Mouse (Mus musculus): ENCODE measurements at regions not wholly inside any gene's neighbourhood (a gene's known extent, or its start where the extent isn't known, plus 50 kb on each side); places are given as distances from the start of the nearest gene placed in this dataset.

- Histone ChIP-seq H3K4me2 (no peak overlapping the region), H3K36me3 (ENCODE audit: poor library complexity, severe bottlenecking) (no peaks in the 10 kb centered on the region), H3K9me3 (replicated peaks) (no peaks in the 10 kb centered on the region), H3K4me3 (no peak overlapping the region), H3K27ac (peak overlapping the region; percentile 6; the same call in 1 of the 2 replicates), H3K9ac (no peak overlapping the region), H3K4me1 (peaks cover 4% of the 10 kb centered on the region; the same call in 1 of the 2 replicates), H3K27me3 (no peaks in the 10 kb centered on the region)
- ATAC-seq = peak; percentile 75
- 53% methylated on average over 11 of the region's 11 CpGs for WGBS
Measured at GRCm38 (mm10) chr12:35313191-35313925, 221.5 kb downstream of the Ahr start.

GRCm38 (mm10) chr12:35308537-35308936 lies 226.3 kb downstream of the Ahr start:
- Histone ChIP-seq H3K9me3 (replicated peaks) (no peaks in the 10 kb centered on the region), H3K27ac (no peak overlapping the region), H3K4me3 (no peak overlapping the region), H3K27me3 (no peaks in the 10 kb centered on the region), H3K4me1 (0 out of 2 replicates have a peak, but pooled peaks cover under 1% of the 10 kb centered on the region), H3K9ac (no peak overlapping the region), H3K4me2 (no peak overlapping the region), H3K36me3 (ENCODE audit: poor library complexity, severe bottlenecking) (no peaks in the 10 kb centered on the region)
- no peak for ATAC-seq

DNA sequence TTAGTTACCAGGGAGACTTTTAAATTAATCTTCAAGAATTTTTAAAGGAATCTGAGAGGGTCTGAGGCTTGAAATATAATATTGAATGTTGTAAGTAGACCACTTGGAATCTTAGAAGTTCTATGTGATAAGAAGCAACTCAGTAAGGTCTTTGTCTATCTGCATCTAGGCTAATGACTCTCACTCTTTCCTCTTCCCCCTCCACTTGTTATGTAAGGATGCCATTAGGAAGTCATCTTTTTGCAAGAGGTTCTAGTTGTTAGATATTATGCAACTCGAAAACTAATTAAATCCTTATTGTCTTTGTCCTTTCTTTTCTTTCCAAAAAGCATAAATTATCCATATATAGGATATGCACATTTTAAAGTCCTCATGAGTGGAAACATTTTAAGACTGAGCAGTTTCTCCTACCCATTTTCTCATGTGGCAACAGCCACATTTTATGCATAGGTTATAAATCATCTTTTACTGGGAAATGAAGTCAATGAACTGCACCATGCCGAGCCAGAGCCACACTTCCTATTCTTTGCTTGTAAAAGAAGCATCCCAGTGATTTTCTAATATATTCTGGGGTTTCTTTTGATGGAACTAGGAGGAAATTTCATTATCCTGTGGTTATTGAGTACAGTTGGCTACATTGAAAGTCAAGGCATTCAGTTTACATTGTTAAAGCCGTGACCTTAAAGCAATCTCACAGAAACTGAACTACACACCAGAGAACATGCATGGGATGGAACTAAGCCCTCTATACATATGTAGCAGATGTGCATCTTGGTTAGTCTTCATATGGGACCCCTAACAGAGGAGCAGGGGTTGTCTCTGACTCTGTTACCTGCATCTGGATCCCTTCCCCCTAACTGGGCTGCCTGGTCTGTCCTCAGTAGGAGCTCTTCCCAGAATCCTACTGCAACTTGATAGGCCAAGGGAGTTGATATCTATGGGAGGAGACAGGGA lies 230.8 kb downstream of the Ahr start:
- Histone ChIP-seq H3K27me3 (no peaks in the 10 kb centered on the region), H3K9me3 (replicated peaks) (no peaks in the 10 kb centered on the region), H3K4me1 (no peaks in the 10 kb centered on the region), H3K27ac (no peak overlapping the region), H3K4me2 (no peak overlapping the region), H3K9ac (no peak overlapping the region), H3K4me3 (no peak overlapping the region), H3K36me3 (ENCODE audit: poor library complexity, severe bottlenecking) (no peaks in the 10 kb centered on the region)
- WGBS = 79% methylated on average over 3 of the region's 3 CpGs
- ATAC-seq = no peak

- no peaks in the 10 kb centered on the region for H3K27me3 ChIP-seq
- no peak for ATAC-seq
- H3K4me2 ChIP-seq = no peak overlapping the region
- H3K9me3 ChIP-seq (replicated peaks) = no peaks in the 10 kb centered on the region
- H3K27ac ChIP-seq = no peak overlapping the region
- H3K4me1 ChIP-seq = no peaks in the 10 kb centered on the region
- H3K36me3 ChIP-seq (ENCODE audit: poor library complexity, severe bottlenecking) = no peaks in the 10 kb centered on the region
- H3K4me3 ChIP-seq = no peak overlapping the region
- H3K9ac ChIP-seq = no peak overlapping the region
- WGBS = 90% methylated on average over 2 of the region's 2 CpGs
Measured at GRCm38 (mm10) chr12:35303188-35303587, 231.7 kb downstream of the Ahr start.

DNA sequence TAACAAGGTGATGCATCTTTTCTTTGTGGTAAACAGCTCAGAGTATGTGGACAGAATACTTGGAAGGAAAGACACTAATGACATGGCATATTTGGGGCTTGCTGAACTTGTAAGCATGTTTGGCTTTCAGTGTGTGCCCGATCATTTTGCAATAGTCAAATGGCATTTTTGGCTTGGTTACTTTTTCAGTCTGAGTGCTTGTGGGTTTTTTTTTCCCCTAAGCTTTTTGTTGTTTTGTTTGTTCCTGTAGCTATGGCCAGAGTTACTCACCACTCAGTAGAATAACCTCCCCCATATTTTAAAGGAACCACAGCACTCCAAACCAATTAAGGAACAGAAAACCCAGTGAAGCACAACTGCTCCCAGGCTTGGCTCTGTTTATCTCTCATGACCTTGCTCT lies 240.2 kb downstream of the Ahr start:
- H3K4me1 ChIP-seq = no peaks in the 10 kb centered on the region
- H3K36me3 ChIP-seq (ENCODE audit: poor library complexity, severe bottlenecking) = no peaks in the 10 kb centered on the region
- H3K9me3 ChIP-seq (replicated peaks) = no peaks in the 10 kb centered on the region
- H3K4me3 ChIP-seq = no peak overlapping the region
- H3K9ac ChIP-seq = no peak overlapping the region
- no peak overlapping the region for H3K4me2 ChIP-seq
- 93% methylated on average over 1 of the region's 1 CpGs for WGBS
- no peak for ATAC-seq
- H3K27me3 ChIP-seq = no peaks in the 10 kb centered on the region
- H3K27ac ChIP-seq = no peak overlapping the region

GRCm38 (mm10) chr12:35293566-35293965 lies 241.3 kb downstream of the Ahr start:
- no peak for ATAC-seq
- H3K4me2 ChIP-seq = no peak overlapping the region
- H3K27ac ChIP-seq = no peak overlapping the region
- no peaks in the 10 kb centered on the region for H3K27me3 ChIP-seq
- no peaks in the 10 kb centered on the region for H3K9me3 ChIP-seq (replicated peaks)
- H3K9ac ChIP-seq = no peak overlapping the region
- H3K4me3 ChIP-seq = no peak overlapping the region
- WGBS = 61% methylated on average over 2 of the region's 2 CpGs
- no peaks in the 10 kb centered on the region for H3K4me1 ChIP-seq
- no peaks in the 10 kb centered on the region for H3K36me3 ChIP-seq (ENCODE audit: poor library complexity, severe bottlenecking)

- no peaks in the 10 kb centered on the region for H3K9me3 ChIP-seq (replicated peaks)
- ATAC-seq = no peak
- no peaks in the 10 kb centered on the region for H3K27me3 ChIP-seq
- H3K27ac ChIP-seq = no peak overlapping the region
- no peaks in the 10 kb centered on the region for H3K36me3 ChIP-seq (ENCODE audit: poor library complexity, severe bottlenecking)
- H3K4me3 ChIP-seq = no peak overlapping the region
- H3K4me2 ChIP-seq = no peak overlapping the region
- no peak overlapping the region for H3K9ac ChIP-seq
- 85% methylated on average over 6 of the region's 6 CpGs for WGBS
- H3K4me1 ChIP-seq = no peaks in the 10 kb centered on the region
Measured at GRCm38 (mm10) chr12:35291941-35292341, 242.9 kb downstream of the Ahr start.

GRCm38 (mm10) chr12:35287974-35288373 lies 241.0 kb downstream of the Snx13 start:
- no peaks in the 10 kb centered on the region for H3K9me3 ChIP-seq (replicated peaks)
- H3K4me1 ChIP-seq = no peaks in the 10 kb centered on the region
- 89% methylated on average over 2 of the region's 2 CpGs for WGBS
- no peak overlapping the region for H3K4me3 ChIP-seq
- no peak for ATAC-seq
- no peaks in the 10 kb centered on the region for H3K27me3 ChIP-seq
- no peak overlapping the region for H3K27ac ChIP-seq
- no peaks in the 10 kb centered on the region for H3K36me3 ChIP-seq (ENCODE audit: poor library complexity, severe bottlenecking)
- H3K4me2 ChIP-seq = no peak overlapping the region
- no peak overlapping the region for H3K9ac ChIP-seq

DNA sequence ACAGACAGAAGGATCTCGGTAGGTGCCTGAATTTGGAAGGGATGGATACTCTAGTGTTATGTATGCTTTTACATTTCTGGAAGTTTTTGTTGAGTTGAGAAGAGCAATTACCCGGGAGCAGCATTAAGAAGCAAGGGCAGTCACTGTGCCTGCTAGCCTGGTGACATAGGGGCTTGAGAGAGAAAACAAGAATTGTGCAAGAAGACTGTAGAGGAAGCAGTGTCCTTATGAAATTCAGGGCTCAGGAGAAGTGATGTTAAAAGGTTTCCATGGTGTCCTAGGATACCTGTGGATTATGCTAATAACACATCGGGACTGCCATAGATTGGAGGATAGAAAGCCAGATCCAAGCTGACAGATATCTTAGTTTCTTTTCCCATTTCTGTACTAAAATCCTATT lies 240.6 kb downstream of the Snx13 start:
- Histone ChIP-seq H3K4me1 (no peaks in the 10 kb centered on the region), H3K4me3 (no peak overlapping the region), H3K27me3 (no peaks in the 10 kb centered on the region), H3K9ac (no peak overlapping the region), H3K4me2 (no peak overlapping the region), H3K9me3 (replicated peaks) (no peaks in the 10 kb centered on the region), H3K36me3 (ENCODE audit: poor library complexity, severe bottlenecking) (no peaks in the 10 kb centered on the region), H3K27ac (no peak overlapping the region)
- ATAC-seq = no peak
- 82% methylated on average over 3 of the region's 3 CpGs for WGBS

DNA sequence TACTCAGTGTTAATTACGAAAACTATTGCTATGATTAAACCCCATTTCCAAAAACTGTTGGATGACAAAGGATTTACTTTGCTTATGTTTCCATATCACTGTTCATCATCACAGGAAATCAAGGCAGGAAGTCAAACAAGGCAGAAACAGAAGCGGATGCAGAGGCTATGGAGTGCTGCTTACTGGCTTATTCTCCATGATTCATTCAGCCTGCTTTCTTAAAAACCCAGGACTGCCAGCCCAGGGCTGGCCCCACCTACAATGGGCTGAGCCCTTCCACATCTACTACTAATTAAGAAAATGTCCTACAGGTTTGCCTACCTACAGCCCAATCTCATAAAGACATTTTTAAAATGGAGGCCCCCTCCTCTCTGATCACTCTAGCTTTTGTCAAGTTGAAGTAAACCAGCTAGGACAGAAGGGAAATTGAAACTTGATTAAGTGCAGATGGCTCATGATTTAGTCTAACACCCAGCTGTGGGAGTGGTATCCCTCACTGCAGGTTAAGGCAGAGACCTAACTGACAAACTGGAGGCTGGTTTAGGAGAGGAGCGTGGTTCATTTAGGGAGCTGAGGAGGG lies 240.1 kb downstream of the Snx13 start:
- Histone ChIP-seq H3K9me3 (replicated peaks) (no peaks in the 10 kb centered on the region), H3K36me3 (ENCODE audit: poor library complexity, severe bottlenecking) (no peaks in the 10 kb centered on the region), H3K4me1 (no peaks in the 10 kb centered on the region), H3K4me2 (no peak overlapping the region), H3K27me3 (no peaks in the 10 kb centered on the region), H3K9ac (no peak overlapping the region), H3K4me3 (no peak overlapping the region), H3K27ac (no peak overlapping the region)
- ATAC-seq = no peak
- WGBS = 96% methylated on average over 3 of the region's 3 CpGs

GRCm38 (mm10) chr12:35284345-35284744 lies 237.4 kb downstream of the Snx13 start:
- H3K4me1 ChIP-seq = no peaks in the 10 kb centered on the region
- H3K36me3 ChIP-seq (ENCODE audit: poor library complexity, severe bottlenecking) = no peaks in the 10 kb centered on the region
- no peak overlapping the region for H3K4me2 ChIP-seq
- ATAC-seq = no peak
- no peak overlapping the region for H3K4me3 ChIP-seq
- H3K27ac ChIP-seq = no peak overlapping the region
- H3K9ac ChIP-seq = no peak overlapping the region
- H3K9me3 ChIP-seq (replicated peaks) = no peaks in the 10 kb centered on the region
- WGBS = 83% methylated on average over 2 of the region's 2 CpGs
- H3K27me3 ChIP-seq = no peaks in the 10 kb centered on the region

DNA sequence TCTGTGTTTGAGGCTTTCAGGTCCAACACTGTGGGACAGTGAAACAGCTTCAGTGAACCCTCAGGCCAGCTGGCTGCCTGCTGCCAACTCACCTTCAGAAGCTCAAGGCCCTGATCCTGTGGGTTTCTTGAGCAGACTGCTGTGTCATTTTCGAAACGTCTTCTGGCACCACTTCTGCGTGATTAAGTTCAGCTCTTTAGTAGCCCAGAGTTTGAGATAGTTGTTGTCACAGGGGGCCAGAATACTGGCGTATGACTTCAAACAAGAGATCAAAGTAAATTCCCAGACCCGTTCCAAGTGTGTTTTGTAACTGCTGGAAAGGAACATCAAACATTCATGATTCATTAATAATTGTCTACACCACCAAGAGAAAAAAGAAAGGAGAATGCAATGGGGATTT lies 236.9 kb downstream of the Snx13 start:
- H3K4me1 ChIP-seq = no peaks in the 10 kb centered on the region
- no peak overlapping the region for H3K4me3 ChIP-seq
- H3K27ac ChIP-seq = no peak overlapping the region
- no peak overlapping the region for H3K9ac ChIP-seq
- H3K4me2 ChIP-seq = no peak overlapping the region
- no peak for ATAC-seq
- H3K9me3 ChIP-seq (replicated peaks) = no peaks in the 10 kb centered on the region
- H3K36me3 ChIP-seq (ENCODE audit: poor library complexity, severe bottlenecking) = no peaks in the 10 kb centered on the region
- no peaks in the 10 kb centered on the region for H3K27me3 ChIP-seq
- 59% methylated on average over 5 of the region's 5 CpGs for WGBS
